Mouse (Mus musculus) lung, adult 18-20 months (tissue): Measurements from ENCODE around the gene Nrcam.

Experiments
- DNase-seq, 2 experiments: peaks; one replicate each; pipeline ENCODE4 v3.0.0; 2022; ENCODE audit warnings: mixed read lengths in 2 of 2

Nrcam gene

DNA sequence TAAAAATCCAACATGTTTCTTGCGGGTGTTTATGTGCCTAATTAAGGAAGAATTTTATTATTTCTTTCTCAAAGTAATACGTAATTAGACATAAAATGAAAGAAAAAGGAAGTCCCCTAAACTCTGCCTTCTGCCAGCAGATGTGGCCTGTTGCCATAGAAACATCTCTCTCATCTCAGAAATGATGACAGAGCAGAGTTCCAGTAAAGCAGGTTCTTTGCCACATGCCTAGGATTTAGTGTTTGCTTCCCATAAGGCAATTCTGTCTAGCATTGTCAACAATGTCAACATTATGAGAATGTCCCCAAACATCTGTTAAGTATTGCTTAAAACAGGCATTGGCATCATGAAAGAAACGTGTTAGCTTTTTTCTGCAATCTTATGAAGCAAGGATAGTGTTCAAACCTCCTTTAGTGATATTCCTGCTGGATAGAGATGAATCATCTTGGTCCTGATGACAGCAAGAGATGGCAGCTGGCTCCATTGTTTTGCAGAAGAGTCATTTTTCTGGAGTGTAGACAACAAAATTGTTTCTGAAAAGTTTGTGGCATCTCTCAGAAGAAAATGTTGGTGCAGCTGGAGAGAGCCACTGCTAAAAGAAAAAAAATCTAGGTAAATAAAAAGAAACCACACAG, 42.5 kb downstream of the Nrcam start:
- DNase-seq, result no peak

GRCm38 (mm10) chr12:44375956-44376355, 47.3 kb downstream of the Nrcam start:
- DNase-seq, result no peak

DNA sequence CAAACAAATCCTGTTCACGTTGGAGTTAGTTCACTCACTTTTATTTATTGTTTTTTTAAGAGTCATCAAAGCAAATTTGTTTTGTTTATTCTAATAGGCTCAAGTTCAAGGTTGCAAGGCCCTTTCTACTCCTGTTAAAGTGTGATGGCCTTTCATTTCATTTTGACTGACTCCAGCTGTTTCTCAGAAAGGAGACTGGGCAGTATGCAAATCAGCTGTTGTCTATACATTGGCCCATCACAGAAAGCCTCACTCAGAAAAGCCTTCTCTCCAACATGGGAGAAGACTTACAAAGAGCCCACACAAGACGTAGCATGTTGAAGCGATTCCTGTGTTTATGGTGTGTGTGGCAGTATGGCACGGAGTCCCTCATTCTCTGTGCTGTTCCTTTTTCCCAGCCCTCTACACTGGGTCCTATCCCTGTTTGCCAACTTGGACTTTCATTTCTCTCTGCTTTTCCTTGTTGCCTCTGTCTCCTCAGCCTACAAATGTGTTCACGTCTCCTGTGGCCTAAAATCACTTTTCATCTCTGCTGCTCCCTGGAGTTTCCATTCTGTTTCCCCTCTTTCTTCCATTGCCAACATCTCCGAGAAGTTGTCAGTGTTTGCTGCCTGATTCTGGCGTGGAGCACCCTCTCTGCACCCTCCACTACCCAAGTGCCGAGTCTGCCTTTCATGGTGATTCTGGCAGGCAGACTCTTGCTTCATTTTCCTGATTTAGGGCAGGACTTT, 49.9 kb downstream of the Nrcam start:
- no peak for DNase-seq

DNA sequence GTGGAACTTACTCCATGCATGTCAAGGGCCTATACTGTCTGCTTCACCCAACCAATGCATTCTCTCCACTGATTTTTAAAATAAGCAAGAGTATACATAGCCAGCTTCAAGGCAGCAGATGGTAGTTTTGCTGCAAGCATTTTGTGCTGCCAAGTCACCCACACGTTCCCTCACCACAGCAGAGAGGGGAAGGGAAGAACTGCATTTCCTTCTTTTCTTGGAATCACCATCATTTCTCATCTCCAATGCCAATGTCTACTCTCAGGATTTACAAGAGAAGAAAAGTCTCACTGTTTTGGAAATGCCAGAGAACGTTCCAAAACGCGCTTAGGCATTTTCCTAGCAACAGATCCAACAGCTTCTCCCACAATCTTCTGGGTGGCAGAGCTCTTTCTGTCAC, 52.1 kb downstream of the Nrcam start:
- no peak for DNase-seq

DNA sequence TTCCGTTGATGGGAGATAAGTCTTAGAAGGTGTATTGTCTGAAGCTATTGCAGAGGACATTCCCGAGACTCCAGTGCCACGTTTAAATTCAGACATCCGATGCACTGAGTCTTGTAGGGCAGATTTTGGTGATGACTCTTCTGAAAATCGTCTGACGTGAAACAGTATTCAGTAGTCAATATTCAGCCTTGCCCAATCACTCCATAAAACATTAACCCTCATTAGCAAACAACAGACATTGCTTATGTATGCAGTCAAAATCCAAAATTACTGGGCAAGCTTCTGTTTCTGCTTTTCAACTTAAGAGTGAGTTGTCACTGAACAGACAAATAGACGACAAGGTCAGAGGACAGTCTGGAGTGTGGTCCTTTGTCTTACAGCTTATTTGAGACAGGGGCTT, 57.7 kb downstream of the Nrcam start:
- no peak for DNase-seq

GRCm38 (mm10) chr12:44388220-44388619, 59.5 kb downstream of the Nrcam start:
- DNase-seq, result no peak

DNA sequence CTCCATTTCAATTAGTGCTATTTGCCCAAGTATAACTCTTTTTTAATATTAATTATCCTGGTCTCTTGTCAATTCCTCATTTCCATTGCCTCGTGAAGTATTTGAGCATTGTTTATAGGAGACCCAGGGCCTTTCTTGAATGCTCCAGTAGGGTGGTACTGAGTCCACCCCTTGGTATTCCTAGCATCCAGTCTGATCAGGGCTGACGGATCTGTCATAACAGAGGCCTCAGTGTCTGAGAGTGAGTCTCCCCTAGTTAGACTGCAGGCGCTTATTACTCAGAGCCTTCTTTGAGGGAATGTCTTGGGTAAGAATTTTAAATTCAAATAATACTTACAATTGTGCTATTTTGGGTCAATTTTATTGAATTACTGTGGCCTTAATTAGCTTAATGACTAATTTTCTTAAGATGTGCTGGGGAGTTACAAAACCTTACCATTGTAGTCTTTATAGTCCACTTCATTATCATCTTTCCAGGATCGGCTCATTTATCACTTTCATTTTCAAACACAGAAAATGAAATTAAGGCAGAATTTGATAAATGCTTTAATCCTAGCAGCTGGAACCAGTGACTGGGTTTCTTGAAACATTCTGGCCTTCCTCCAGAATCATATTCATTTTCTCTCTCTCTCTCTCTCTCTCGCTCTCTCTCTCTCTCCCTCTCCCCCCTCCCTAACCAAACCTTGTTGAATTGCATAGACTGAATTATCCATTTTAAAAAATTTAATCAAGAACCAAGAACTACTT, 61.9 kb downstream of the Nrcam start:
- no peak for DNase-seq

- no peak for DNase-seq
Measured at GRCm38 (mm10) chr12:44394901-44395300, 66.2 kb downstream of the Nrcam start.

GRCm38 (mm10) chr12:44397782-44398181, 69.1 kb downstream of the Nrcam start:
- DNase-seq, result no peak

- no peak for DNase-seq
Measured at GRCm38 (mm10) chr12:44402134-44402533, 73.4 kb downstream of the Nrcam start.

DNA sequence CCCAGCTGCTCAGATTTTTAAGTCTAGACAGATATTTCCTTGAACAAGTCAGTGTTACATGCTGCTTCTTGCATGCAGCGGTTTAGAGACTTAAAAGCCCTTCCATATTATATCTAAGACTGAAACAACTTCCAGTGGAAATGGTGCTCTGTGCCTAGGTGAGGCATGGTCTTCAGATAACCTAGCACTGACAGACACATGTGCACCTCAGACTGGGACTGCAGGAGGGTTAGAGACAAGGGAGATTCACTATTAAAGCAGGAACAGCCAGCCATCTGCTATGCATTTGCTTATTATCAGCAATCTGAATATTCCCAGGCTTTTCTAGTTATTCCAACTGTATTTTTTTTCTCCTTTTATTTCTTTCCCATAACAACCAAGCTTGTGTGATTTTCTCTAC, 74.6 kb downstream of the Nrcam start:
- no peak for DNase-seq

GRCm38 (mm10) chr12:44403731-44404424, 75.2 kb downstream of the Nrcam start:
- DNase-seq, result no peak

DNA sequence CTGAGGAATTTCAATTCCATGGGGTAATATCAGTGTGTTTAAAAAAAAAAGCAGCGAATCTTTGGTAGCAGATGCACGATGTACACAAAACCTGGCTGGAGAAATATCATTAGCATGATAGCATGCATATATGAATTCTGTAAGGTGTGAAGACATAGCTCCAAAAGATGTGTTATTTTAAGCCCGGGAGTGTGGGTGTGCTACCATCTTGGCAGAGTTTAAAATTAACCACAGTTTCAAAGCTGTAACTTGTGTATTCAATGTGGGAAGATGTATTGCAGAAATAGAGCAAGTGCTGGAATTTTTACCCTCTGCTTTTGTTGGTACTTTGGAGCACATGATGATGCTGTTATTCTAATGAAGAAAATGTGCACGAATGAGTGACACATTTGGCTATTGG, 81.1 kb downstream of the Nrcam start:
- DNase-seq, result no peak

DNA sequence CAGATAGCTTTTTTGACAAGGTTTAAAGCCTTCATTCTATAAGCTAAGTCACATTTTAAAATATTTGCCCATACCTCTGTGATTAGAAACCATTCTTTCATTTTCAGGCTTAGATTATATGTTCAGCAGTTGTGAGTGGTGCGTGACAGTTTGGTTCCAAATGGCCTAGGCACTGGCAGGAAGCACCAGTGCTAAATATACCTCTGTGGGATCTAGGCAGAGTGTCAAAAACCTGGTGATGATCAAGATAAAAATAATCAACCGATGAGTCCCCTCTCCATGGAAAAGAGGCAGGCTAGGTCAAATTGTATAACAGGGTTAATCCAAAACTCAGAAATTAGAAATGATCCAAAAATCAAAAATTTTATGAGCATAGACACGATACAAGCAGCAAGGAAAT, 82.3 kb downstream of the Nrcam start:
- DNase-seq, result no peak

DNA sequence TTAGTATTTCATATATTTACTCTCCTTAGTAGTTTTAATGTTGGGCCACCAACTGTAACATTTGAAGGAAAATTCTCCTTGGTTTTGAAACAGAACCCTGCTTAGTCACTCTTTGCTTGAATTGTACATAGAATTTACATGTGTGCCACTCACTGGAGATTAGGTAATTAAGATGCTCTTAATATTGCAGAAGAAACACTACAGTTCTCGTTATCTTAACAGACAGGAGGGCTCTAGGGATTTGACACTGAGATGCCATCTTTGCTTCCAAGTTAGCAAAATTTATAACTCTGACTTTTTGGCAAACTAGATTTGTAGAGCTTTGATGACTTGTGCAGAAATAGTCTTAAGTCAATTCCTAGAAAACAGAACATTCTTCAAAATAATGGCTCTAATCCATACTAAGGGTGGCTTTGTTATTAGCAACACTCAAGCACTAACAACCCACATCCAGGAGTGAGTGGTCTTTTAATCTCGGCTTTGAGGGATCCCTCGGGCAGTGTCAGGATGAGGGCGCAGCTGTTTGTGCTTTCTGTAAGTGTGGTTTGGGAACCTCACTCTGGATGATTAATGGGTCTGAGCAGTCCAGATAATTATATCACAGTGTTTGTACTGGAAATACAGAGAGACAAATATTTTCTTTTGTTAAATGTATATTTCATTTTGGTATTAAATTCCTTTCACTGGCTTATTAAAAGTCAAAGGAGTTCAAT, 93.6 kb downstream of the Nrcam start:
- no peak for DNase-seq

DNA sequence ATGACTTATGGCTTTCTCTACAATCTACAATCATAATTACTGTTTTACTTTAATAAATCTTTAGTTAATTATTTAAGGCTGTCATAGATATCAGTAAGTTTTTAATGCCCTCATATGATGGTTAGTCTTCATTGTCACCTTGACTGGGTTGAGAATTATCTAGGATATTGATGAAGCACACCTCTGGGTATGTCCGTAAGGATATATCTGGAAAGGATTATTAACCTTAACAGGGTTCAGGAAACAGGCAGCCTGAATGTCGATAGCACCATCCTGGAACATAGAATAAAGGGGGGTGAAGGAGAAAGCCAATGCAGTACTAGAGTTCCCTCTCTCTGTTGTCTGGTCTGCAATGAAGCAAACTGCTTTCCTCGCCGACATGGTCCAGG, 94.2 kb downstream of the Nrcam start:
- DNase-seq, result no peak

DNA sequence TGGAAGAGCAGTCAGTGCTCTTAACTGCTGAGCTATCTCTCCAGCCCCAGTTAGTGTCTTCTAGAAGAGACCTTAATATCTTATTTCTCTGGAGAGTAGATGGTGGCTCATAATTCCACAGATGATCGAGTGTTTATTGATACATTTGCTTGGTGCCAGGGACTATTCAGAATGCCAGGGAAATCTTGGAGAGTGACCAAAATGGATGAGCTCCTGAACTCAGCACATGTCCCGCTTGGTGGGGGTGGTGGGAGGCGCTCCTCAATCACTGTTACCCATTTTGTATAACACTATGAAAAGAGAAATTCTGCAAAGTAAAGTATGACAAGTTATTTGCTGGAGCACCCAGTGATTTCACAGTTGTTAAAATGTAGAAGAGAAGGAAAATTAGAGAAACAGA, 95.3 kb downstream of the Nrcam start:
- no peak for DNase-seq

DNA sequence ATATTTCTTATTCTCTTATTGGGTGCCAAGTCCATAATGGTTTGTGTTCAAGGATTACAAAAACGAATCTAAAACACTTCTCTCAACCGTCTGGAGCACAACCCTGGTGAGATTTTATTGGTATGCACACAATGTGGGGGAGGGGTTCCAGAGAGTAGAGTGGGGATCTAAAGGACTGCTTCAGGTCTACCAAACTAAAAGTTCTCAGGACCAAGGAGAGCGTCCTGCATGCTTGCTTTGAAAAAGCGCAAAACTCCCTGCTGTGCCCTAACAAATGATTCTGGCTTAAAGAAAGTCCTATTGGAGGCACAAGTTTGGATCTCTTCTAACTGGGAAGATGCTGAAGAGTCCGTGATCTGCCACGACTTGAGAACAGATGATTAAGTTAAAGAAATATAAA, 96.4 kb downstream of the Nrcam start:
- DNase-seq, result no peak

DNA sequence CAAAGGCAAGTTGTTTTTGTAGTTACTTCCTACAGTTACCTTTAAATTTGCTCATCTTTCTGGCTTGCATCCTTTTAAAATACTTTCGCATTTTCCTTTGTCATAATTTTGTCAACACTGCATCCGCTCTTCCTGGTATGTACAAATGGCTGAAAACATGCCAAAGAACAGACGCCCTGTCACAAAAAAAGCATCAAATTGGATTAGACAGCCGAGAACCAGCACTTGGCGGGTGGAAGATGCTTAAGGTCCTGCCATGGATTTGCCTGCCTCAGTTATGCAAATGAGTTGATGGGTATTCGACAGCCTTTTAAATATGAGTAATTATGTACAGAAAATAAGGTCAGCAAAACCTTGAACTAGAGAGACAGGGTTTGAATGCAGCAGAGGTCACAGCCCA, 101.7 kb downstream of the Nrcam start:
- DNase-seq, result no peak

GRCm38 (mm10) chr12:44430996-44431395, 102.3 kb downstream of the Nrcam start:
- DNase-seq, result no peak

DNA sequence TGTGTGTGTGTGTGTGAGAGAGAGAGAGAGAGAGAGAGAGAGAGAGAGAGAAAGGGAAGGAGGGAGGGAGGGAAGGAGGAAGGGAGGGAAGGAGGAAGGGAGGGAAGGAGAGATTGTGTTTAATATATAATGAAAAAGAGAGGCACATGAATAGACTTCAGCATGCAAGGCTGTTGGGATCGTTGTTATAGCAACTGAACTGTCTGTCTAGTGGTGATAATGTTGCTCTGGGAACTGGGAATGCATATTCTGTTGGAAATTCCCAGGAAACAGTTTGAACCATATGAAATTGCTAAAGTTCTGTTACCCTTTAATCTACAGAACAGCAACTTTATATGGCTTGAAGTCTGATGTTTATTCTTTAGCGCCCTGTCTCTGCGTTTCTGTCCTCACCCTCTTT, 104.0 kb downstream of the Nrcam start:
- no peak for DNase-seq

- no peak for DNase-seq
Measured at GRCm38 (mm10) chr12:44437046-44437827, 108.6 kb downstream of the Nrcam start.
